ENCODE assay signal across 9 mouse cellular contexts in the genomic region with DNA sequence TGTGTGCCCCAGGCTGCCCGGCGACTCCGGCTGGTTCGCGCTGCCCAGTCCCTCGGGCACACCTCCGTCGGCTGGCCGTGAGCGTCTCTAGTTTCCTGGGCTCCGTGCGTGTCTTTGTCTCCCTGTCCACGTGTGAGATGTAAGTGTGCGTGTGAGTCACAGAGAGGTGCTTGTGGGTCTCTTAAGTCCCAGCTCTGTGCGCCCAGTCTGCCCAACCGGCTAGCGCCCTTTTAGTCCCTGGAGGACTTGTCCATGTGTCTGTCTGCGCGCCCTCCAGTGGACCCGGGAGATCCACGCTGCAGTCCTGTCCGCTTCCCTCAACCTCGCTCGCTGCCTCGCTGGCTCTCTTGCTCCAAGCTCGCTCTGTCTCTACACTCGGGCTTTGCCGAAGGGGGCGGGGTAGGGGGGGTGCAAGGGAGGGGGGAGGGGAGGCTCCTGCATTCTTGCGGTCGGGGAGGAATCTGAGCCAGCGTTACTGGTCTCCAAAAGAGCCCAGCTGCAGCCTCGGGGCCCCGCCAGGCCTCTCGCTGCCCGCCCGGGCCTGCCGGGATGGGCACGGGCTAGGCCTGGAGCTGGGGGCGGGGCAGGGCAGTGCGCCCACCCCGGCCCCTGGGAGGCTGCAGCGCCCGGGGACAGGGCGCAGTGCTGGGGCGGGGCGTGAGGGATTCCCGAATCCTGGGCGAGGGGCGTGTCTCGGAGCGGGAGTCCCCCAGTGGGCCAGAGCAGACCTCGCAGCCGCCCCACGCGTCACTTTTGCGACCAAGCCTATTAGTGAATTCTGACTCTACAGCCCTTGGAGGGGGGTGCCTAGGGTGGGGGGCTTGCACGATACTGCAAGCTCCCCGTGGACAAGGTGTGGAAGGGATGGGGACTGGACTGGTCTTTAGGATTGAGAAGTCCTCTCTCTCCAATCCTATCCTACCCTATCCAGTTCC. TPM values are rescaled to one million over a fixed set of nuclear protein-coding genes. Genes with fewer than 3 reads are reported as not detected.
A peak's percentile ranks its signal among the peaks of the same experiment; 100 is the strongest.
DNase-seq lines count a peak whose midpoint lies in the region; ATAC-seq lines count a peak whose summit lies in the region.
"Had no signal": no experiment of that assay in that cellular context is flagged by ENCODE, and none has a peak within 500 bp of the region (broad histone marks: within the 10 kb centered on the region; RNA-seq: fewer than 3 reads in every experiment).

No protein-coding gene starts in this region.

- peaks cover 51% of the 10 kb centered on the region for H3K4me1 ChIP-seq in forebrain, embryonic 11.5 days (replicated peaks; ENCODE audit: control insufficient read depth, insufficient read depth, low read length)

- DNase-seq in cerebellum, adult 11-12 months: peak; percentile 72
- peak; percentile 79 for DNase-seq in adrenal gland, postnatal 25 days
- peak; percentile 93 for DNase-seq in forebrain, embryonic 11.5 days (ENCODE audit: low spot score)
- peak; percentile 74 to 83 for DNase-seq in heart, postnatal 36 days
- DNase-seq in left cerebral cortex, postnatal 25 days (ENCODE audit: low spot score in 2 of 2): peak; percentile 60 to 69
- DNase-seq in splenic B cell, adult 2 months (ENCODE audit: low read depth, low spot score): peak; percentile 61

- H3K4me2 ChIP-seq in forebrain, embryonic 11.5 days (ENCODE audit: low read depth, low read length, severe bottlenecking): peak overlapping the region; percentile 78

- H3K36me3 ChIP-seq in forebrain, embryonic 11.5 days (ENCODE audit: control insufficient read depth, insufficient read depth, low read length): no peaks in the 10 kb centered on the region
- H3K36me3 ChIP-seq in splenic B cell, adult 2 months (ENCODE audit: control insufficient read depth, insufficient read depth, low read length, poor library complexity, severe bottlenecking): peaks cover 5% of the 10 kb centered on the region

- peak overlapping the region; percentile 34 for H3K4me3 ChIP-seq in forebrain, embryonic 11.5 days (ENCODE audit: low read depth, low read length)

- H3K9ac ChIP-seq in forebrain, embryonic 11.5 days (ENCODE audit: low read length): peak overlapping the region; percentile 63

- no peaks in the 10 kb centered on the region for H3K27me3 ChIP-seq in forebrain, embryonic 11.5 days (ENCODE audit: control insufficient read depth, insufficient read depth, low read length)
- no peaks in the 10 kb centered on the region for H3K27me3 ChIP-seq in splenic B cell, adult 2 months (ENCODE audit: control insufficient read depth, insufficient read depth, low read length, poor library complexity, severe bottlenecking)

- H3K9me3 ChIP-seq in forebrain, embryonic 11.5 days (ENCODE audit: control insufficient read depth, low read length): no peaks in the 10 kb centered on the region

- no peak for ATAC-seq in cerebellum, adult (ENCODE audit: insufficient number of reproducible peaks, low FRiP score, low TSS enrichment)
- ATAC-seq in forebrain, embryonic 11.5 days (replicated peaks; ENCODE audit: low FRiP score): peak; percentile 87
- ATAC-seq in megakaryocyte progenitor cell, adult 5-6 weeks (replicated peaks; ENCODE audit: poor library complexity): peak; percentile 40

- H3K27ac ChIP-seq in forebrain, embryonic 11.5 days (ENCODE audit: low read depth, low read length): peak overlapping the region; percentile 83

- WGBS in forebrain, embryonic 11.5 days: 0% methylated on average over 53 of the region's 59 CpGs

- intact Hi-C loops in heart, postnatal 36 days (cut with DNase I): loop anchor here (1.0 kb wide), 1 partner anchor 15 kb away; no protein-coding TSS in a partner anchor
- intact Hi-C loops in left cerebral cortex, postnatal 25 days (cut with DNase I): loop anchor here (1.0 kb wide), 1 partner anchor 16 kb away; a partner anchor contains a TSS

RNA-seq across cellular contexts. Expression of a gene that starts 16.1 kb away (rescaled TPM):
- 56.0 and 82.0 TPM in 2 replicates for total RNA-seq in adrenal gland, postnatal 25 days (2021)
- 8.7 and 10.6 TPM in 2 replicates for polyA plus RNA-seq in forebrain, embryonic 11.5 days (2014; fragmentation: Nextera tagmentation; extraction: Ambion mirVana)
- total RNA-seq in heart, postnatal 36 days (2021): 10 to 100 TPM; 44.6 to 59.4 TPM
- total RNA-seq in left cerebral cortex, postnatal 25 days (2021): 10 to 100 TPM; 60.3 to 60.9 TPM
- 4.3 and 4.5 TPM in 2 replicates for total RNA-seq in megakaryocyte progenitor cell, adult 5-6 weeks (2015)
- total RNA-seq in megakaryocyte progenitor cell, adult 5-6 weeks (2017): 1.6 and 1.8 TPM in 2 replicates

RNA-seq across cellular contexts. Expression of a gene that starts 43.9 kb away (rescaled TPM):
- total RNA-seq in adrenal gland, postnatal 25 days (2021): not detected in 2 replicates
- not detected in 2 replicates for polyA plus RNA-seq in forebrain, embryonic 11.5 days (2014; fragmentation: Nextera tagmentation; extraction: Ambion mirVana)
- not detected for total RNA-seq in heart, postnatal 36 days (2021)
- total RNA-seq in left cerebral cortex, postnatal 25 days (2021): not detected
- total RNA-seq in megakaryocyte progenitor cell, adult 5-6 weeks (2015): not detected in 2 replicates
- total RNA-seq in megakaryocyte progenitor cell, adult 5-6 weeks (2017): not detected in 2 replicates
- total RNA-seq: left cerebral cortex, postnatal 14 days had no signal

RNA-seq across cellular contexts. Expression of a gene that starts 57.8 kb away (rescaled TPM):
- not detected in 2 replicates for total RNA-seq in adrenal gland, postnatal 25 days (2021)
- polyA plus RNA-seq in forebrain, embryonic 11.5 days (2014; fragmentation: Nextera tagmentation; extraction: Ambion mirVana): not detected in 2 replicates
- total RNA-seq in heart, postnatal 36 days (2021): not detected
- not detected for total RNA-seq in left cerebral cortex, postnatal 25 days (2021)
- total RNA-seq in megakaryocyte progenitor cell, adult 5-6 weeks (2015): not detected in 2 replicates
- total RNA-seq in megakaryocyte progenitor cell, adult 5-6 weeks (2017): not detected in 2 replicates
- total RNA-seq: left cerebral cortex, postnatal 14 days had no signal

Comparison
In these comparisons a context has a peak if more than half of its experiments do, and no peak if none do; other contexts are left out.
1. RNA of a gene that starts 16.1 kb away (total RNA-seq): 56.0 to 82.0 TPM in adrenal gland, postnatal 25 days, 60.3 to 60.9 TPM in left cerebral cortex, postnatal 25 days and 44.6 to 59.4 TPM in heart, postnatal 36 days; 1.6 to 4.5 TPM in megakaryocyte progenitor cell, adult 5-6 weeks; every median in the first group is over 4 times any median in the second.
2. Peak in every context shown above with its lines, with median percentiles within 50 percentile points of each other: DNase-seq.